ENCODE assay signal across 25 mouse cellular contexts in the genomic region with DNA sequence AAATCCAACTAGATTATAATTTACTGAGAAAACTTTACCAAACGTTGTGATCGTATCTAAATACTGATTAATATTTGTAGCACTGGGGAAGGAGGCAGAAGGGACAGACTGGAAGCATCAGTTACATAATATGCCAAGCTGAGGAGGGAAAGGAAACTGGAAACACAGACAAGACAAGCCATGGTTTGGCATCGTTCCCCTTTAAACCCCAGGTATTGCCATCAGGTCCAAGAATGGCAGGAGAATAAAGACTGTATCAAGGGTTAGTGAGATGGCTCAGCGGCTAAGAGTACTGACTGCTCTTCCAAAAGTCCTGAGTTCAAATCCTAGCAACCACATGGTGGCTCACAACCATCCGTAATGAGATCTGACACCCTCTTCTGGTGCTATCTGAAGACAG.
DNase-seq lines count a peak whose midpoint lies in the region; ATAC-seq lines count a peak whose summit lies in the region.
"Had no signal": no experiment of that assay in that cellular context is flagged by ENCODE, and none has a peak within 500 bp of the region (broad histone marks: within the 10 kb centered on the region; RNA-seq: fewer than 3 reads in every experiment).

No protein-coding gene starts in this region.

- H3K27me3 ChIP-seq in kidney, embryonic 14.5 days (ENCODE audit: control insufficient read depth, insufficient read depth, low read length) = no peaks in the 10 kb centered on the region
- no peaks in the 10 kb centered on the region for H3K27me3 ChIP-seq in forebrain, embryonic 11.5 days (ENCODE audit: control insufficient read depth, insufficient read depth, low read length)
- H3K27me3 ChIP-seq in forebrain, embryonic 13.5 days = no peaks in the 10 kb centered on the region
- H3K27me3 ChIP-seq: CH12.LX; forebrain, embryonic 15.5 days; heart, embryonic 13.5 days; kidney, embryonic 15.5 days; Patski had no signal

- DNase-seq in cerebellum, adult 11 months = peak; percentile 10
- DNase-seq in cerebellum, postnatal 4 days (ENCODE audit: low spot score in 2 of 2) = no peak
- peak; percentile 26 for DNase-seq in brain, adult 2 months (ENCODE audit: low read depth, low spot score)
- DNase-seq in cerebellum, adult 18-20 months = peak; percentile 9 to 13
- peak; percentile 75 to 82 for DNase-seq in cerebellum, postnatal 10 days
- DNase-seq in forebrain, embryonic 11.5 days (ENCODE audit: low spot score) = no peak
- DNase-seq: adrenal gland, postnatal 10 days; adrenal gland, postnatal 36 days; B cell, adult 2 months; gastrocnemius, postnatal 25 days; heart, postnatal 14 days; heart, postnatal 4 days; kidney, adult 18-20 months had no signal

- no peaks in the 10 kb centered on the region for H3K36me3 ChIP-seq in kidney, embryonic 14.5 days (ENCODE audit: control insufficient read depth, insufficient read depth, low read length)
- H3K36me3 ChIP-seq in forebrain, embryonic 11.5 days (ENCODE audit: control insufficient read depth, insufficient read depth, low read length) = no peaks in the 10 kb centered on the region
- no peaks in the 10 kb centered on the region for H3K36me3 ChIP-seq in forebrain, embryonic 13.5 days (ENCODE audit: poor library complexity, severe bottlenecking)
- H3K36me3 ChIP-seq: forebrain, embryonic 10.5 days; forebrain, embryonic 15.5 days; G1E; heart, embryonic 13.5 days; kidney, embryonic 15.5 days had no signal

- no peak overlapping the region for H3K4me2 ChIP-seq in kidney, embryonic 14.5 days (replicated peaks; ENCODE audit: low read depth, low read length)
- H3K4me2 ChIP-seq in forebrain, embryonic 11.5 days (ENCODE audit: low read depth, low read length, severe bottlenecking) = no peak overlapping the region
- H3K4me2 ChIP-seq in forebrain, embryonic 13.5 days = no peak overlapping the region
- H3K4me2 ChIP-seq: forebrain, embryonic 15.5 days; heart, embryonic 13.5 days; kidney, embryonic 15.5 days had no signal

- no peak overlapping the region for H3K27ac ChIP-seq in kidney, embryonic 14.5 days (ENCODE audit: low read depth, low read length)
- no peak overlapping the region for H3K27ac ChIP-seq in forebrain, embryonic 11.5 days (ENCODE audit: low read depth, low read length)
- no peak overlapping the region for H3K27ac ChIP-seq in forebrain, embryonic 13.5 days
- H3K27ac ChIP-seq: forebrain, embryonic 10.5 days; forebrain, embryonic 15.5 days; heart, embryonic 13.5 days; hindbrain, postnatal 0 days; kidney, embryonic 15.5 days had no signal

- H3K9me3 ChIP-seq in kidney, embryonic 14.5 days (ENCODE audit: control insufficient read depth, low read length) = no peaks in the 10 kb centered on the region
- no peaks in the 10 kb centered on the region for H3K9me3 ChIP-seq in forebrain, embryonic 11.5 days (ENCODE audit: control insufficient read depth, low read length)
- no peaks in the 10 kb centered on the region for H3K9me3 ChIP-seq in forebrain, embryonic 13.5 days (replicated peaks)
- H3K9me3 ChIP-seq: forebrain, embryonic 10.5 days; forebrain, embryonic 15.5 days; G1E; heart, embryonic 13.5 days; kidney, embryonic 15.5 days had no signal

- no peak overlapping the region for H3K4me3 ChIP-seq in kidney, embryonic 14.5 days (ENCODE audit: low read length)
- H3K4me3 ChIP-seq in forebrain, embryonic 11.5 days (ENCODE audit: low read depth, low read length) = no peak overlapping the region
- no peak overlapping the region for H3K4me3 ChIP-seq in forebrain, embryonic 13.5 days
- H3K4me3 ChIP-seq: forebrain, embryonic 10.5 days; forebrain, embryonic 15.5 days; heart, embryonic 13.5 days; kidney, embryonic 15.5 days had no signal

- no peaks in the 10 kb centered on the region for H3K4me1 ChIP-seq in kidney, embryonic 14.5 days (ENCODE audit: control insufficient read depth, insufficient read depth, low read length)
- no peaks in the 10 kb centered on the region for H3K4me1 ChIP-seq in forebrain, embryonic 11.5 days (replicated peaks; ENCODE audit: control insufficient read depth, insufficient read depth, low read length)
- H3K4me1 ChIP-seq in forebrain, embryonic 13.5 days = no peaks in the 10 kb centered on the region
- H3K4me1 ChIP-seq: forebrain, embryonic 10.5 days; forebrain, embryonic 15.5 days; heart, embryonic 13.5 days; kidney, embryonic 15.5 days had no signal

- WGBS in kidney, embryonic 14.5 days = 92% methylated on average over 5 of the region's 5 CpGs
- WGBS in forebrain, embryonic 11.5 days = 90% methylated on average over 5 of the region's 5 CpGs
- WGBS in forebrain, embryonic 13.5 days = 94% methylated on average over 5 of the region's 5 CpGs

- ATAC-seq in kidney, embryonic 14.5 days (ENCODE audit: low FRiP score, low TSS enrichment) = no peak
- no peak for ATAC-seq in forebrain, embryonic 11.5 days (replicated peaks; ENCODE audit: low FRiP score)
- no peak for ATAC-seq in forebrain, embryonic 13.5 days
- ATAC-seq: forebrain, embryonic 15.5 days; hindbrain, postnatal 0 days; inflammation-experienced regulatory T-cells, adult 6 months; Patski had no signal

- no peak overlapping the region for H3K9ac ChIP-seq in kidney, embryonic 14.5 days (ENCODE audit: low read depth, low read length)
- H3K9ac ChIP-seq in forebrain, embryonic 11.5 days (ENCODE audit: low read length) = no peak overlapping the region
- no peak overlapping the region for H3K9ac ChIP-seq in forebrain, embryonic 13.5 days
- H3K9ac ChIP-seq: forebrain, embryonic 15.5 days; heart, embryonic 13.5 days; hindbrain, embryonic 14.5 days; kidney, embryonic 15.5 days had no signal

Comparison
In these comparisons a context has a peak if more than half of its experiments do, and no peak if none do; other contexts are left out.
1. DNase-seq: peak in cerebellum, adult 11 months (single experiment), brain, adult 2 months (single experiment), cerebellum, adult 18-20 months (2 of 2) and cerebellum, postnatal 10 days (2 of 2); none in cerebellum, postnatal 4 days (0 of 2) and forebrain, embryonic 11.5 days (single experiment).